Mouse (Mus musculus): ENCODE data around the gene Prcp. TPM values are rescaled to one million over a fixed set of nuclear protein-coding genes. Genes with fewer than 3 reads are reported as not detected.
"Not testable (repeated sequence)": the region's sequence is repeated elsewhere in the genome, so short reads cannot be mapped to it uniquely, and the experiment has no call there.

The Prcp gene
- polyA plus RNA-seq, 1 experiment from 2014 or later: 18.9 TPM

- Histone ChIP-seq H3K4me2 (ENCODE audit: low read length) (no peak overlapping the region), H3K27me3 (replicated peaks; ENCODE audit: control insufficient read depth, insufficient read depth, low read length) (no peaks in the 10 kb centered on the region), H3K9ac (ENCODE audit: low read depth, low read length) (no peak overlapping the region), H3K4me1 (ENCODE audit: control insufficient read depth, insufficient read depth, low read depth, low read length) (no peaks in the 10 kb centered on the region), H3K4me3 (ENCODE audit: low read length) (no peak overlapping the region), H3K36me3 (ENCODE audit: control insufficient read depth, insufficient read depth, low read length) (no peaks in the 10 kb centered on the region), H3K9me3 (ENCODE audit: control insufficient read depth, low read length) (no peaks in the 10 kb centered on the region), H3K27ac (ENCODE audit: low read depth, low read length) (no peak overlapping the region)
- whole genome bisulfite sequencing: 75% methylated on average over 2 of the region's 2 CpGs
- no peak for ATAC-seq
Measured at GRCm38 (mm10) chr7:92952210-92952609, 77.9 kb downstream of the Prcp start.

- Histone ChIP-seq H3K4me1 (ENCODE audit: control insufficient read depth, insufficient read depth, low read depth, low read length) (no peaks in the 10 kb centered on the region), H3K36me3 (ENCODE audit: control insufficient read depth, insufficient read depth, low read length) (no peaks in the 10 kb centered on the region), H3K27me3 (replicated peaks; ENCODE audit: control insufficient read depth, insufficient read depth, low read length) (no peaks in the 10 kb centered on the region), H3K27ac (ENCODE audit: low read depth, low read length) (no peak overlapping the region), H3K4me2 (ENCODE audit: low read length) (no peak overlapping the region), H3K9ac (ENCODE audit: low read depth, low read length) (no peak overlapping the region), H3K4me3 (ENCODE audit: low read length) (no peak overlapping the region), H3K9me3 (ENCODE audit: control insufficient read depth, low read length) (no peaks in the 10 kb centered on the region)
- ATAC-seq: no peak
- WGBS: 74% methylated on average over 3 of the region's 3 CpGs
Measured at GRCm38 (mm10) chr7:92959758-92960157, 85.5 kb downstream of the Prcp start.

GRCm38 (mm10) chr7:92961876-92962275, 87.6 kb downstream of the Prcp start:
- H3K4me2 ChIP-seq (ENCODE audit: low read length): no peak overlapping the region
- H3K36me3 ChIP-seq (ENCODE audit: control insufficient read depth, insufficient read depth, low read length): no peaks in the 10 kb centered on the region
- H3K9ac ChIP-seq (ENCODE audit: low read depth, low read length): no peak overlapping the region
- no peaks in the 10 kb centered on the region for H3K27me3 ChIP-seq (replicated peaks; ENCODE audit: control insufficient read depth, insufficient read depth, low read length)
- no peaks in the 10 kb centered on the region for H3K9me3 ChIP-seq (ENCODE audit: control insufficient read depth, low read length)
- no peak overlapping the region for H3K4me3 ChIP-seq (ENCODE audit: low read length)
- 59% methylated on average over 1 of the region's 1 CpGs for WGBS
- no peaks in the 10 kb centered on the region for H3K4me1 ChIP-seq (ENCODE audit: control insufficient read depth, insufficient read depth, low read depth, low read length)
- ATAC-seq: no peak
- H3K27ac ChIP-seq (ENCODE audit: low read depth, low read length): no peak overlapping the region

- H3K9ac ChIP-seq (ENCODE audit: low read depth, low read length): no peak overlapping the region
- H3K4me1 ChIP-seq (ENCODE audit: control insufficient read depth, insufficient read depth, low read depth, low read length): no peaks in the 10 kb centered on the region
- no peak overlapping the region for H3K4me2 ChIP-seq (ENCODE audit: low read length)
- no peaks in the 10 kb centered on the region for H3K36me3 ChIP-seq (ENCODE audit: control insufficient read depth, insufficient read depth, low read length)
- peak; percentile 60; the same call in 1 of the 2 replicates for ATAC-seq
- H3K27ac ChIP-seq (ENCODE audit: low read depth, low read length): no peak overlapping the region
- no peaks in the 10 kb centered on the region for H3K9me3 ChIP-seq (ENCODE audit: control insufficient read depth, low read length)
- 86% methylated on average over 3 of the region's 3 CpGs for WGBS
- H3K27me3 ChIP-seq (replicated peaks; ENCODE audit: control insufficient read depth, insufficient read depth, low read length): no peaks in the 10 kb centered on the region
- no peak overlapping the region for H3K4me3 ChIP-seq (ENCODE audit: low read length)
Measured at GRCm38 (mm10) chr7:92964754-92965501, 90.7 kb downstream of the Prcp start.

GRCm38 (mm10) chr7:92967381-92968127, 93.3 kb downstream of the Prcp start:
- no peaks in the 10 kb centered on the region for H3K27me3 ChIP-seq (replicated peaks; ENCODE audit: control insufficient read depth, insufficient read depth, low read length)
- H3K9ac ChIP-seq (ENCODE audit: low read depth, low read length): no peak overlapping the region
- peak; percentile 92 for ATAC-seq
- WGBS: 65% methylated on average over 10 of the region's 10 CpGs
- H3K4me1 ChIP-seq (ENCODE audit: control insufficient read depth, insufficient read depth, low read depth, low read length): no peaks in the 10 kb centered on the region
- H3K4me2 ChIP-seq (ENCODE audit: low read length): no peak overlapping the region
- H3K27ac ChIP-seq (ENCODE audit: low read depth, low read length): no peak overlapping the region
- no peak overlapping the region for H3K4me3 ChIP-seq (ENCODE audit: low read length)
- no peaks in the 10 kb centered on the region for H3K36me3 ChIP-seq (ENCODE audit: control insufficient read depth, insufficient read depth, low read length)
- no peaks in the 10 kb centered on the region for H3K9me3 ChIP-seq (ENCODE audit: control insufficient read depth, low read length)

- H3K9me3 ChIP-seq (ENCODE audit: control insufficient read depth, low read length): no peaks in the 10 kb centered on the region
Measured at GRCm38 (mm10) chr7:92977429-92977828, 103.2 kb downstream of the Prcp start.

GRCm38 (mm10) chr7:92978225-92978624, 104.0 kb downstream of the Prcp start:
- no peak for ATAC-seq
- Histone ChIP-seq H3K27ac (ENCODE audit: low read depth, low read length) (no peak overlapping the region), H3K4me1 (ENCODE audit: control insufficient read depth, insufficient read depth, low read depth, low read length) (no peaks in the 10 kb centered on the region), H3K4me2 (ENCODE audit: low read length) (no peak overlapping the region), H3K9ac (ENCODE audit: low read depth, low read length) (no peak overlapping the region), H3K4me3 (ENCODE audit: low read length) (no peak overlapping the region), H3K36me3 (ENCODE audit: control insufficient read depth, insufficient read depth, low read length) (no peaks in the 10 kb centered on the region), H3K27me3 (replicated peaks; ENCODE audit: control insufficient read depth, insufficient read depth, low read length) (no peaks in the 10 kb centered on the region), H3K9me3 (ENCODE audit: control insufficient read depth, low read length) (no peaks in the 10 kb centered on the region)
- 74% methylated on average over 4 of the region's 4 CpGs for WGBS

More at GRCm38 (mm10) chr7:92977429-92977828, 103.2 kb downstream of the Prcp start:
- WGBS: 85% methylated on average over 3 of the region's 3 CpGs
- Histone ChIP-seq H3K4me1 (ENCODE audit: control insufficient read depth, insufficient read depth, low read depth, low read length) (no peaks in the 10 kb centered on the region), H3K9ac (ENCODE audit: low read depth, low read length) (no peak overlapping the region), H3K27ac (ENCODE audit: low read depth, low read length) (no peak overlapping the region), H3K27me3 (replicated peaks; ENCODE audit: control insufficient read depth, insufficient read depth, low read length) (no peaks in the 10 kb centered on the region), H3K4me3 (ENCODE audit: low read length) (no peak overlapping the region), H3K4me2 (ENCODE audit: low read length) (no peak overlapping the region), H3K36me3 (ENCODE audit: control insufficient read depth, insufficient read depth, low read length) (no peaks in the 10 kb centered on the region)
- no peak for ATAC-seq

- not testable (repeated sequence) for H3K4me2 ChIP-seq (ENCODE audit: low read length); H3K4me1 ChIP-seq (ENCODE audit: control insufficient read depth, insufficient read depth, low read depth, low read length); H3K9me3 ChIP-seq (ENCODE audit: control insufficient read depth, low read length); H3K9ac ChIP-seq (ENCODE audit: low read depth, low read length); H3K4me3 ChIP-seq (ENCODE audit: low read length); H3K36me3 ChIP-seq (ENCODE audit: control insufficient read depth, insufficient read depth, low read length); H3K27me3 ChIP-seq (replicated peaks; ENCODE audit: control insufficient read depth, insufficient read depth, low read length); H3K27ac ChIP-seq (ENCODE audit: low read depth, low read length); ATAC-seq
- WGBS: 57% methylated on average over 6 of the region's 7 CpGs
Measured at GRCm38 (mm10) chr7:92978720-92979119, 104.5 kb downstream of the Prcp start.

GRCm38 (mm10) chr7:92980741-92981140, 106.5 kb downstream of the Prcp start:
- WGBS: 58% methylated on average over 2 of the region's 2 CpGs

More at GRCm38 (mm10) chr7:92980741-92981140, 106.5 kb downstream of the Prcp start:
- Histone ChIP-seq H3K9me3 (ENCODE audit: control insufficient read depth, low read length) (no peaks in the 10 kb centered on the region), H3K27ac (ENCODE audit: low read depth, low read length) (no peak overlapping the region), H3K4me2 (ENCODE audit: low read length) (no peak overlapping the region), H3K9ac (ENCODE audit: low read depth, low read length) (no peak overlapping the region), H3K36me3 (ENCODE audit: control insufficient read depth, insufficient read depth, low read length) (no peaks in the 10 kb centered on the region), H3K27me3 (replicated peaks; ENCODE audit: control insufficient read depth, insufficient read depth, low read length) (no peaks in the 10 kb centered on the region), H3K4me1 (ENCODE audit: control insufficient read depth, insufficient read depth, low read depth, low read length) (peaks cover 5% of the 10 kb centered on the region), H3K4me3 (ENCODE audit: low read length) (no peak overlapping the region)
- no peak for ATAC-seq
